Mouse (Mus musculus) kidney, embryonic 15.5 days (tissue): ENCODE results near the gene Gm28038. TPM values are rescaled to one million over a fixed set of nuclear protein-coding genes. Genes with fewer than 3 reads are reported as not detected.

Experiments used
- ATAC-seq: fragments of 200-750 bp; cut with Nextera tagmentation; replicated peaks from 2 replicates; pipeline ENCODE4 v1.8.0; 2017; ENCODE audit warnings: moderate TSS enrichment; ENCODE audit not compliant: low FRiP score
- H3K27ac ChIP-seq: fragments of 300-500 bp; sonication (generic); 2 replicates; pipeline ENCODE4 v1.5.1; 2015; ENCODE audit warnings: mild to moderate bottlenecking, inconsistent platforms
- H3K27me3 ChIP-seq: fragments of 300-500 bp; sonication (generic); 2 replicates; pipeline ENCODE4 v1.6.1; 2015; ENCODE audit warnings: inconsistent platforms
- H3K36me3 ChIP-seq: fragments of 300-500 bp; sonication (generic); 2 replicates; pipeline ENCODE4 v1.6.1; 2015; ENCODE audit warnings: inconsistent platforms
- H3K4me1 ChIP-seq: fragments of 300-500 bp; sonication (generic); 2 replicates; pipeline ENCODE4 v1.6.1; 2015; ENCODE audit warnings: inconsistent platforms
- H3K4me2 ChIP-seq: fragments of 300-500 bp; sonication (generic); 2 replicates; pipeline ENCODE4 v1.6.1; 2015; ENCODE audit warnings: moderate library complexity, mild to moderate bottlenecking, inconsistent platforms
- H3K4me3 ChIP-seq: fragments of 300-500 bp; sonication (generic); replicated peaks from 2 replicates; pipeline ENCODE4 v1.5.1; 2015; ENCODE audit warnings: mild to moderate bottlenecking, inconsistent platforms
- H3K9ac ChIP-seq: fragments of 300-500 bp; sonication (generic); 2 replicates; pipeline ENCODE4 v1.6.1; 2015; ENCODE audit warnings: mild to moderate bottlenecking, inconsistent platforms
- H3K9me3 ChIP-seq: fragments of 300-500 bp; sonication (generic); replicated peaks from 2 replicates; pipeline ENCODE4 v1.6.1; 2016; ENCODE audit warnings: inconsistent platforms
- WGBS: fragments of 180-500 bp; shearing (Covaris S2); methylation state at CpG from one replicate; pipeline ENCODE4 v1.1.7; 2015; ENCODE audit warnings: mixed read lengths; 5-methylcytosine and 5-hydroxymethylcytosine counted together
- polyA plus RNA-seq: library from polyadenylated mRNA; unstranded; fragments of >200 nt; fragmentation: Nextera tagmentation; extraction: Ambion mirVana; gene quantifications from 2 replicates; pipeline ENCODE4 v1.2.1, GENCODE M21; 2015

Gene Gm28038
- polyA plus RNA-seq, 1 experiment from 2014 or later = not detected

- Histone ChIP-seq H3K4me3 (no peak overlapping the region), H3K27ac (no peak overlapping the region), H3K9ac (no peak overlapping the region), H3K4me1 (peaks cover 34% of the 10 kb centered on the region), H3K9me3 (no peaks in the 10 kb centered on the region), H3K4me2 (no peak overlapping the region), H3K36me3 (peaks cover 62% of the 10 kb centered on the region), H3K27me3 (no peaks in the 10 kb centered on the region)
- ATAC-seq = no peak
- 63% methylated on average over 5 of the region's 5 CpGs for WGBS
Measured at GRCm38 (mm10) chr2:30247036-30247435, 33.8 kb upstream of the Gm28038 start.

- peaks cover 60% of the 10 kb centered on the region for H3K36me3 ChIP-seq
- H3K9ac ChIP-seq = no peak overlapping the region
- WGBS = 75% methylated on average over 4 of the region's 4 CpGs
- no peak overlapping the region for H3K4me2 ChIP-seq
- no peak overlapping the region for H3K4me3 ChIP-seq
- H3K9me3 ChIP-seq = no peaks in the 10 kb centered on the region
- ATAC-seq = no peak
- peaks cover 32% of the 10 kb centered on the region for H3K4me1 ChIP-seq
- H3K27ac ChIP-seq = no peak overlapping the region
- H3K27me3 ChIP-seq = no peaks in the 10 kb centered on the region
Measured at GRCm38 (mm10) chr2:30247681-30248080, 33.2 kb upstream of the Gm28038 start.

DNA sequence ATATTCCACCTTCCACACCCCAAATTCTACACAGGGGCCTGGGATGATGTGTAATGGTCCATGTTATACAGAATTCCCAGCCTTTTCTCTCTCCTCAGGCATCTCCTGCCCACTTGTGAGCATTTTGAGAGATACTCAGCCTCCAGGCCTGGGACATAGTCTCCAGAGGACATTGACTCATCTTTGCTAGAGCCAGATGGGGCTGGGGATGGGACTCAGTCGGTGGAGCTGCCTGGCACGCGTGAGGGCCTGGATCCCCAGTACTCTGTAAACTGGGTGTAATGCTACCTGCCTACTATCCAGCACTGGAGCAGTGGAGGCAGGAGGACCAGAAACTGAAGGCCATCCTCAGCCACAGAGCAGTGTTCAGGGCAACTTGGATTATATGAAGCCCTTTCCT lies 31.7 kb upstream of the Gm28038 start:
- peaks cover 46% of the 10 kb centered on the region for H3K36me3 ChIP-seq
- no peaks in the 10 kb centered on the region for H3K27me3 ChIP-seq
- H3K4me3 ChIP-seq = no peak overlapping the region
- 95% methylated on average over 3 of the region's 3 CpGs for WGBS
- H3K27ac ChIP-seq = no peak overlapping the region
- H3K9me3 ChIP-seq = no peaks in the 10 kb centered on the region
- no peak overlapping the region for H3K9ac ChIP-seq
- no peak for ATAC-seq
- H3K4me2 ChIP-seq = no peak overlapping the region
- peaks cover 29% of the 10 kb centered on the region for H3K4me1 ChIP-seq

- H3K36me3 ChIP-seq = peaks cover 50% of the 10 kb centered on the region
- no peak overlapping the region for H3K4me2 ChIP-seq
- peaks cover 22% of the 10 kb centered on the region for H3K4me1 ChIP-seq
- ATAC-seq = no peak
- WGBS = 86% methylated on average over 10 of the region's 10 CpGs
- no peak overlapping the region for H3K4me3 ChIP-seq
- no peaks in the 10 kb centered on the region for H3K27me3 ChIP-seq
- H3K27ac ChIP-seq = 0 out of 2 replicates have a peak overlapping the region, but pooled peaks have one; percentile 9
- no peak overlapping the region for H3K9ac ChIP-seq
- no peaks in the 10 kb centered on the region for H3K9me3 ChIP-seq
Measured at GRCm38 (mm10) chr2:30250166-30251128, 30.4 kb upstream of the Gm28038 start.

DNA sequence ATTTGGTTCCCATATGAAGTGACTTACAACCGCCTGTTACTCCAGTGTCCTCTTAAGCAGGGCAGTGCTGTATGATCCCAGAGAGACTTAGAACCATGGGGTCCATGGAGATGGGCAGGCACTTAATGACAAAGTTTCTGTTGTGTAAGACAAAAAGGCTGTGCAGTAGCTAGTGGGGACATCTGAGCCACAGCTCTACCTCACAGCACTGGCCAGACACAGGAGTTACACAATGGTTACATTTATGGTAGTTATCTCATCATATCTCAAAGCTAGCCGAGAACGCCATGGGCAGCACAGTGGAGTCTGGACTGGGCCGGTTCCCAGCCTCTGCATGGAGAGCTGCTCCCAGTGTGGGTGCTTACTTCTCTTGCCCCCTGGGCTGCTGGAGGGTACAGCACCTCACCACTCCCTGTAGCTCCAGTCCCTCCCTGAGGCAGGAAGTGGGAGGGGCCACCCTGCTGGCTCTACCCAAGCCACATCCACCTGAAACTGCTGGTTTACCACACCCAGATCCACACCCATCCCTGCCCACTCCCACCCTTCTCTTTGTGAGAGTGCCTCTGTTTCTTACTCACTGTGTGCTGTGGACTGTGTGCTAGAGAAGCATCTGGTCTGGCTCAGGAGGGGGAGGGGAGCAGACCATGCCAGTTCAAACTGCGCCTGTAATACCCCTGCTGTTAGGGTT lies 29.3 kb upstream of the Gm28038 start:
- H3K4me1 ChIP-seq = peaks cover 22% of the 10 kb centered on the region
- peak; percentile 82 for ATAC-seq
- no peaks in the 10 kb centered on the region for H3K9me3 ChIP-seq
- no peak overlapping the region for H3K9ac ChIP-seq
- H3K36me3 ChIP-seq = peaks cover 52% of the 10 kb centered on the region
- H3K4me3 ChIP-seq = no peak overlapping the region
- H3K27me3 ChIP-seq = no peaks in the 10 kb centered on the region
- peak overlapping the region; percentile 42 for H3K27ac ChIP-seq
- no peak overlapping the region for H3K4me2 ChIP-seq
- 78% methylated on average over 5 of the region's 5 CpGs for WGBS

- Histone ChIP-seq H3K27me3 (no peaks in the 10 kb centered on the region), H3K9me3 (no peaks in the 10 kb centered on the region), H3K4me2 (no peak overlapping the region), H3K36me3 (peaks cover 60% of the 10 kb centered on the region), H3K9ac (no peak overlapping the region), H3K27ac (peak overlapping the region; percentile 42), H3K4me1 (peaks cover 19% of the 10 kb centered on the region), H3K4me3 (no peak overlapping the region)
- WGBS = 56% methylated on average over 3 of the region's 3 CpGs
- 0 out of 2 replicates have a peak, but pooled peaks have one; percentile 37 for ATAC-seq
Measured at GRCm38 (mm10) chr2:30252521-30252920, 28.3 kb upstream of the Gm28038 start.

DNA sequence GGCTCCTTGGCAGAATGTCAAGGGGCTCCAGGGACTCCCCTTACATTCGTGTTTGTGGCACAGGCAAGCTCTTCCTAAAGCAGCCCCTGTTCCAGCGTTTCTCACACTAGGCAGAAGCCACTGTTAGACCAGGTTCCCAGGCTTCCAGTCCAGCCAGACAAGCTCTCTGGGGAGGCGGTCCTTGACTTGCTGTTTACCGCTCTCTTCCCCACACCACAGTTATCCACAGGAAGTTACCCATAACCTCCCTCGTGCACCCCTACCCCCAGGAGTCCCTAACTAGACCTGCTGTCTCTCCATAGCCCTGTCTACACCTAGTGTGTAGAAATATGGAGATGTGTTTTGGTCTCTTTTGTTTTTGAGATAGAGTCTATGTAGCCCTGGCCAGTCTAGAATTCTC lies 27.0 kb upstream of the Gm28038 start:
- no peak overlapping the region for H3K9ac ChIP-seq
- H3K27ac ChIP-seq = no peak overlapping the region
- no peak overlapping the region for H3K4me3 ChIP-seq
- no peaks in the 10 kb centered on the region for H3K9me3 ChIP-seq
- WGBS = 80% methylated on average over 5 of the region's 5 CpGs
- H3K36me3 ChIP-seq = peaks cover 64% of the 10 kb centered on the region
- H3K4me2 ChIP-seq = no peak overlapping the region
- ATAC-seq = no peak
- H3K4me1 ChIP-seq = peaks cover 30% of the 10 kb centered on the region
- H3K27me3 ChIP-seq = no peaks in the 10 kb centered on the region

GRCm38 (mm10) chr2:30255631-30256395 lies 25.0 kb upstream of the Gm28038 start:
- WGBS = 94% methylated on average over 42 of the region's 42 CpGs
- H3K4me2 ChIP-seq = no peak overlapping the region
- H3K27ac ChIP-seq = no peak overlapping the region
- no peak for ATAC-seq
- peaks cover 67% of the 10 kb centered on the region for H3K36me3 ChIP-seq
- no peaks in the 10 kb centered on the region for H3K9me3 ChIP-seq
- no peaks in the 10 kb centered on the region for H3K27me3 ChIP-seq
- H3K4me3 ChIP-seq = no peak overlapping the region
- H3K9ac ChIP-seq = no peak overlapping the region
- peaks cover 34% of the 10 kb centered on the region for H3K4me1 ChIP-seq

- Histone ChIP-seq H3K27me3 (no peaks in the 10 kb centered on the region), H3K9ac (no peak overlapping the region), H3K4me1 (peaks cover 31% of the 10 kb centered on the region), H3K9me3 (no peaks in the 10 kb centered on the region), H3K4me2 (no peak overlapping the region), H3K4me3 (no peak overlapping the region), H3K27ac (no peak overlapping the region), H3K36me3 (peaks cover 76% of the 10 kb centered on the region)
- WGBS = 96% methylated on average over 30 of the region's 30 CpGs
- no peak for ATAC-seq
Measured at GRCm38 (mm10) chr2:30256616-30257350, 24.1 kb upstream of the Gm28038 start.

DNA sequence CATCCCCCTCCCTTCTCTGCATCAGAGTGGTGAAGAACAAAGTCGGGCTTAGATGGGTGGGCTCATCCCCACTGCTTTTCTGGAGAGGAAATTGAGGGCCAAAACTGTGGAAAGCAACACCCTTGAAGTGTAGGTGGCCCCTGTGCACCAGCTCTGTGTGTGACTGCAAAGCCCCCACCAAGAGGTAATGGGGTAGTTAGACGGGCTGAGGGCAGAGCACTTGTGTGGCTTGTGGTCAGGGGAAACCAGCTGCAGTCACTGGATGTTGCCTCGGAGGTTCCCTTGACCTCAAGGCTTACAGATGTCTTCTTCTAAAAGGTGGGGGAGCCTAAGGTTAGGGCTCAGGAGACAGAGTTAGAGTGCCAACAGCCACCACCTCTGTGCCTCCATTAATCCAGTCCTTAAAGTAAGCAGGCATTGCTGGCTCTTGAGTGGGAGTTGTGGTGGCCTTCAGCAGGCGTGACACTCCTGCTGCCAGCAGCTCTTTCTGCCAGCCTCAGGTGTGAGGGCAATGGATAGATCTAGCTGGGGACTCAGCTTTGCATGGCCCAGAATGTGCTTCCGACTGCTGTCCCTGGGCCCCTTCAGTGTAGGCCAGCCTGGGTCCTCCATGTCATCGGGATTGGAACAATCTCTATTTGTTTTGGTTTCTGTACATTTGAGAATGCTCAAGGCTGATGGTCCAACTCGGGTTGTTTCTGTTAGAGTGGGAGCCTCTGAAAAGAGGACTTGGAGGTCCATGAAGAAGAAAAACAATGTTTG lies 23.0 kb upstream of the Gm28038 start:
- Histone ChIP-seq H3K27me3 (no peaks in the 10 kb centered on the region), H3K4me2 (no peak overlapping the region), H3K4me3 (no peak overlapping the region), H3K4me1 (peaks cover 24% of the 10 kb centered on the region), H3K27ac (no peak overlapping the region), H3K9ac (0 out of 2 replicates have a peak overlapping the region, but pooled peaks have one; percentile 14), H3K36me3 (peaks cover 85% of the 10 kb centered on the region), H3K9me3 (no peaks in the 10 kb centered on the region)
- ATAC-seq = no peak
- 84% methylated on average over 7 of the region's 7 CpGs for WGBS

- ATAC-seq = no peak
- Histone ChIP-seq H3K4me3 (no peak overlapping the region), H3K9me3 (no peaks in the 10 kb centered on the region), H3K9ac (no peak overlapping the region), H3K27me3 (no peaks in the 10 kb centered on the region), H3K27ac (no peak overlapping the region), H3K4me2 (no peak overlapping the region), H3K4me1 (peaks cover 24% of the 10 kb centered on the region), H3K36me3 (peaks cover 93% of the 10 kb centered on the region)
- 77% methylated on average over 4 of the region's 4 CpGs for WGBS
Measured at GRCm38 (mm10) chr2:30258600-30258999, 22.2 kb upstream of the Gm28038 start.
